Mouse (Mus musculus): ENCODE data around the gene Coch. TPM values are rescaled to one million over a fixed set of nuclear protein-coding genes. Genes with fewer than 3 reads are reported as not detected.
"Not testable (repeated sequence)": the region's sequence is repeated elsewhere in the genome, so short reads cannot be mapped to it uniquely, and the experiment has no call there.

Gene Coch
- polyA plus RNA-seq, 1 experiment from 2014 or later = 1.3 TPM

DNA sequence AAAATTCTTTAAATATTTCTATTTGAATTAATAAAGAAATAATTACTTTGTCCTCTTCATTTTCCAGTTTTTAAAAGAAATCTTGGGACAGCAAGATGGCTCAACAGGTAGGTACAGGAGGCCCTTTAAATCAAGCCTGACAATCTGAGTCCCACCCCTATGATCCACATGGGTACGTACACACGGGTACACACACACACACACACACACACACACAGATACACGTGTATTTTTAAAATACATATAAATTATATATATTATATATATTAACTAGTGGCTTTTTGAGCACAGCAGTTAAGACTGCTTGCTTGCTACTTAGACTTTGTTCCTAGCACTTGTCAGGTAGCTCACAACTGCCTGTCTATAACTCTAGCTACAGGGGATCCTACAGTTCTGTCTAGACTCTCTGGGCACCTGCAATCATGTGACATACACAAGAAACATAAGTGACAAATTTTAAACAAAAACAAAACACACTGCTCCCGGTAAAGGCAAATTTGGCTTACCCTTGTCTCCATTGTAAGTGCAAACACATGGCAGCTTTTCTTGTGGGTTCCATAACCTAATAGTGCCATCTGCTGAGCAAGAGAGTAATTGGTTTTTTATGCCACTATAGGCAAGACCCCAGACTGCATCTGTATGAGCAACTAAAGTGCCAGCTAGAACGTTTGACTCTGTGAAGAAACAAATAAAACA, 29.7 kb downstream of the Coch start:
- Histone ChIP-seq H3K4me3 (ENCODE audit: low read length) (no peak overlapping the region), H3K9me3 (replicated peaks; ENCODE audit: control insufficient read depth, low read length) (no peaks in the 10 kb centered on the region), H3K36me3 (ENCODE audit: control insufficient read depth, insufficient read depth) (peaks cover 14% of the 10 kb centered on the region), H3K4me2 (ENCODE audit: low read depth, low read length) (no peak overlapping the region), H3K9ac (ENCODE audit: low read length) (no peak overlapping the region), H3K27ac (ENCODE audit: low read length) (no peak overlapping the region), H3K27me3 (ENCODE audit: control insufficient read depth, insufficient read depth, low read length) (no peaks in the 10 kb centered on the region), H3K4me1 (ENCODE audit: control insufficient read depth, insufficient read depth, low read length) (no peaks in the 10 kb centered on the region)
- no peak for ATAC-seq (replicated peaks; ENCODE audit: extremely low read depth, insufficient read depth, low FRiP score)
- WGBS = 80% methylated on average over 5 of the region's 5 CpGs

GRCm38 (mm10) chr12:51623366-51623694, 30.2 kb downstream of the Coch start:
- Histone ChIP-seq H3K36me3 (ENCODE audit: control insufficient read depth, insufficient read depth) (peaks cover 10% of the 10 kb centered on the region), H3K27me3 (ENCODE audit: control insufficient read depth, insufficient read depth, low read length) (no peaks in the 10 kb centered on the region), H3K27ac (ENCODE audit: low read length) (no peak overlapping the region), H3K4me2 (ENCODE audit: low read depth, low read length) (no peak overlapping the region), H3K9me3 (replicated peaks; ENCODE audit: control insufficient read depth, low read length) (no peaks in the 10 kb centered on the region), H3K4me1 (ENCODE audit: control insufficient read depth, insufficient read depth, low read length) (no peaks in the 10 kb centered on the region), H3K4me3 (ENCODE audit: low read length) (no peak overlapping the region), H3K9ac (ENCODE audit: low read length) (no peak overlapping the region)
- no peak for ATAC-seq (replicated peaks; ENCODE audit: extremely low read depth, insufficient read depth, low FRiP score)

GRCm38 (mm10) chr12:51633481-51633880, 40.3 kb downstream of the Coch start:
- no peak for ATAC-seq (replicated peaks; ENCODE audit: extremely low read depth, insufficient read depth, low FRiP score)
- no peaks in the 10 kb centered on the region for H3K27me3 ChIP-seq (ENCODE audit: control insufficient read depth, insufficient read depth, low read length)
- H3K4me3 ChIP-seq (ENCODE audit: low read length) = no peak overlapping the region
- H3K9me3 ChIP-seq (replicated peaks; ENCODE audit: control insufficient read depth, low read length) = no peaks in the 10 kb centered on the region
- no peak overlapping the region for H3K27ac ChIP-seq (ENCODE audit: low read length)
- peaks cover 7% of the 10 kb centered on the region for H3K4me1 ChIP-seq (ENCODE audit: control insufficient read depth, insufficient read depth, low read length)
- H3K4me2 ChIP-seq (ENCODE audit: low read depth, low read length) = no peak overlapping the region
- no peak overlapping the region for H3K9ac ChIP-seq (ENCODE audit: low read length)
- H3K36me3 ChIP-seq (ENCODE audit: control insufficient read depth, insufficient read depth) = no peaks in the 10 kb centered on the region
- 84% methylated on average over 4 of the region's 4 CpGs for WGBS

DNA sequence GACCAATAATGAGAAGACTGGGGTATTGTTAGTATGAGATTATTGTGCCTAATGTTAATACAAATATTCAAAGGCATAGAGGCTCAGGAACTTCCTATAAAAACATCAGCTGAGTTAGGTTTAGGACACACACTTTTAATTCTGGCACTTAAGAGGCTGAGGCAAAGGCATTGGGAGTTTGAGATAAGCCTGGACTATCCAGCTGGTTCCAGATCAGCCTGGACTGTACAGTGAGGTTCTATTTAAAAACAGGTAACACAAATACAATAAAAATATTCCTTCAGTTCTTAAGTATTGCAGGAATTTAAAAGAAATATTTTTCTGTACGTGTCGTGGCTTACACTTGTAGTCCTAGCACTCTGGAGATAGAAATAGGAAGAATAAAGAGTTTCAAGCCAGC, 43.1 kb downstream of the Coch start:
- H3K4me2 ChIP-seq (ENCODE audit: low read depth, low read length) = no peak overlapping the region
- no peak overlapping the region for H3K4me3 ChIP-seq (ENCODE audit: low read length)
- no peak overlapping the region for H3K27ac ChIP-seq (ENCODE audit: low read length)
- peaks cover 7% of the 10 kb centered on the region for H3K4me1 ChIP-seq (ENCODE audit: control insufficient read depth, insufficient read depth, low read length)
- no peaks in the 10 kb centered on the region; the same call in 1 of the 2 replicates for H3K36me3 ChIP-seq (ENCODE audit: control insufficient read depth, insufficient read depth)
- no peak overlapping the region for H3K9ac ChIP-seq (ENCODE audit: low read length)
- WGBS = 44% methylated on average over 2 of the region's 2 CpGs
- H3K9me3 ChIP-seq (replicated peaks; ENCODE audit: control insufficient read depth, low read length) = no peaks in the 10 kb centered on the region
- ATAC-seq (replicated peaks; ENCODE audit: extremely low read depth, insufficient read depth, low FRiP score) = no peak
- H3K27me3 ChIP-seq (ENCODE audit: control insufficient read depth, insufficient read depth, low read length) = no peaks in the 10 kb centered on the region

- ATAC-seq (replicated peaks; ENCODE audit: extremely low read depth, insufficient read depth, low FRiP score) = no peak
- Histone ChIP-seq H3K27ac (ENCODE audit: low read length) (no peak overlapping the region), H3K9ac (ENCODE audit: low read length) (no peak overlapping the region), H3K4me2 (ENCODE audit: low read depth, low read length) (no peak overlapping the region), H3K4me1 (ENCODE audit: control insufficient read depth, insufficient read depth, low read length) (peaks cover 8% of the 10 kb centered on the region), H3K27me3 (ENCODE audit: control insufficient read depth, insufficient read depth, low read length) (no peaks in the 10 kb centered on the region), H3K36me3 (ENCODE audit: control insufficient read depth, insufficient read depth) (peaks cover under 1% of the 10 kb centered on the region), H3K4me3 (ENCODE audit: low read length) (no peak overlapping the region), H3K9me3 (replicated peaks; ENCODE audit: control insufficient read depth, low read length) (no peaks in the 10 kb centered on the region)
- WGBS = 19% methylated on average over 2 of the region's 2 CpGs
Observed at GRCm38 (mm10) chr12:51636689-51637470, 43.7 kb downstream of the Coch start.

GRCm38 (mm10) chr12:51641871-51642270, 48.7 kb downstream of the Coch start:
- Histone ChIP-seq H3K9ac (ENCODE audit: low read length) (no peak overlapping the region), H3K27me3 (ENCODE audit: control insufficient read depth, insufficient read depth, low read length) (no peaks in the 10 kb centered on the region), H3K4me2 (ENCODE audit: low read depth, low read length) (no peak overlapping the region), H3K4me3 (ENCODE audit: low read length) (no peak overlapping the region), H3K9me3 (replicated peaks; ENCODE audit: control insufficient read depth, low read length) (no peaks in the 10 kb centered on the region), H3K4me1 (ENCODE audit: control insufficient read depth, insufficient read depth, low read length) (peaks cover 6% of the 10 kb centered on the region), H3K36me3 (ENCODE audit: control insufficient read depth, insufficient read depth) (peaks cover 7% of the 10 kb centered on the region), H3K27ac (ENCODE audit: low read length) (no peak overlapping the region)
- WGBS = 18% methylated on average over 6 of the region's 6 CpGs
- no peak for ATAC-seq (replicated peaks; ENCODE audit: extremely low read depth, insufficient read depth, low FRiP score)

DNA sequence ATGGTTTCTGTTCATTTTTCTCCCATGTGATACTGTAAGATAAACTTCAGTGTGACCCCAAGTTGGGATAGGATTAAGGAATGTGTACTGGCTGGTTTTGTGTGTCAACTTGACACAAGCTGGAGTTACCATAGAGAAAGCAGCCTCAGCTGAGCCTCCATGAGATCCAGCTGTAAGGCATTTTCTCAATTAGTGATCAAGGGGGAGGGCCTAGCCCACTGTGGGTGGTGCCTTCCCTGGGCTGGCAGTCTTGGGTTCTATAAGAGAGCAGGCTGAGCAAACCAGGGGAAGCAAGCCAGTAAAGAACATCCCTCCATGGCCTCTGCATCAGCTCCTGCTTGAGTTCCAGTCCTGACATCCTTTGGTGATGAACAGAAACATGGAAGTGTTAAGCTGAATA, 56.3 kb downstream of the Coch start:
- not testable (repeated sequence) for H3K36me3 ChIP-seq (ENCODE audit: control insufficient read depth, insufficient read depth); ATAC-seq (replicated peaks; ENCODE audit: extremely low read depth, insufficient read depth, low FRiP score); H3K4me1 ChIP-seq (ENCODE audit: control insufficient read depth, insufficient read depth, low read length); H3K27ac ChIP-seq (ENCODE audit: low read length); H3K4me2 ChIP-seq (ENCODE audit: low read depth, low read length); H3K4me3 ChIP-seq (ENCODE audit: low read length); H3K9ac ChIP-seq (ENCODE audit: low read length); H3K9me3 ChIP-seq (replicated peaks; ENCODE audit: control insufficient read depth, low read length); H3K27me3 ChIP-seq (ENCODE audit: control insufficient read depth, insufficient read depth, low read length)

Other genes with a start within 250 kb of the Coch start
- gene G2e3, start 245.3 kb upstream of the Coch start, polyA plus RNA-seq (2015; fragmentation: Nextera tagmentation; extraction: Ambion mirVana) = 18.1 and 18.7 TPM in 2 replicates
- 56.6 and 61.7 TPM in 2 replicates for gene Scfd1, start 215.8 kb upstream of the Coch start, polyA plus RNA-seq (2015; fragmentation: Nextera tagmentation; extraction: Ambion mirVana)
- gene Ap4s1, start 97.7 kb downstream of the Coch start, polyA plus RNA-seq (2015; fragmentation: Nextera tagmentation; extraction: Ambion mirVana) = 32.5 and 38.0 TPM in 2 replicates
- 37.2 and 38.8 TPM in 2 replicates for gene Strn3, start 98.6 kb downstream of the Coch start, polyA plus RNA-seq (2015; fragmentation: Nextera tagmentation; extraction: Ambion mirVana)
- gene Hectd1, start 236.2 kb downstream of the Coch start, polyA plus RNA-seq (2015; fragmentation: Nextera tagmentation; extraction: Ambion mirVana) = 34.5 and 34.7 TPM in 2 replicates